Mouse (Mus musculus) left cerebral cortex, adult 8-10 months (tissue): ENCODE results near the gene Hist2h2aa1. TPM values are rescaled to one million over a fixed set of nuclear protein-coding genes. Genes with fewer than 3 reads are reported as not detected.
"Not testable (repeated sequence)": the region's sequence is repeated elsewhere in the genome, so short reads cannot be mapped to it uniquely, and the experiment has no call there.

Source experiments
- DNase-seq, 2 experiments: peaks; one replicate each; pipeline ENCODE4 v3.0.0; 2022; ENCODE audit warnings: low spot score in 2 of 2
- total RNA-seq, 4 experiments: library from RNA; stranded (reverse); gene quantifications; 2 replicates each; pipeline ENCODE4 v1.2.4; 2022

The Hist2h2aa1 gene
- total RNA-seq, 4 experiments from 2014 or later: 5.2 to 28.7 (median 10.2) TPM

DNA sequence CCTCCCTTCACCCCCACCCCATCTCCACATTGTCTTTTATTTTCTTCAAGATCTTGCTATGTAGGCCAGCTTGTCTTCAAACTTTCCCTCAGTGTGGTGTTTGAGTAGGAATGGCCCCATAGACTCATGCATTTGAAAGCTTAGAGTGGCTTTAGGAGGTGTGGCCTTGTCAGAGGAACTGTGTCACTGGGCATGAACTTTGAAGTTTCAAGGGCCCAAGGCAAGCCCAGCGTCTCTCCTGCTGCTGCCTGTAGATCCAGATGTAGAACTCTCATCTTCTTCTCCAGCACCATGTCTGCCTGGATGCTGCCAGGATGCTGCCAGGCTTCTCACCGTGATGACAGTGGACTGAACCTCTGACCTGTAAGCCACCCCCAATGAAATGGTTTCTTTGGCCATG is 16.5 kb upstream of the Hist2h2aa1 start:
- no peak for DNase-seq

GRCm38 (mm10) chr3:96230404-96230803 is 14.9 kb upstream of the Hist2h2aa1 start:
- DNase-seq: no peak

DNA sequence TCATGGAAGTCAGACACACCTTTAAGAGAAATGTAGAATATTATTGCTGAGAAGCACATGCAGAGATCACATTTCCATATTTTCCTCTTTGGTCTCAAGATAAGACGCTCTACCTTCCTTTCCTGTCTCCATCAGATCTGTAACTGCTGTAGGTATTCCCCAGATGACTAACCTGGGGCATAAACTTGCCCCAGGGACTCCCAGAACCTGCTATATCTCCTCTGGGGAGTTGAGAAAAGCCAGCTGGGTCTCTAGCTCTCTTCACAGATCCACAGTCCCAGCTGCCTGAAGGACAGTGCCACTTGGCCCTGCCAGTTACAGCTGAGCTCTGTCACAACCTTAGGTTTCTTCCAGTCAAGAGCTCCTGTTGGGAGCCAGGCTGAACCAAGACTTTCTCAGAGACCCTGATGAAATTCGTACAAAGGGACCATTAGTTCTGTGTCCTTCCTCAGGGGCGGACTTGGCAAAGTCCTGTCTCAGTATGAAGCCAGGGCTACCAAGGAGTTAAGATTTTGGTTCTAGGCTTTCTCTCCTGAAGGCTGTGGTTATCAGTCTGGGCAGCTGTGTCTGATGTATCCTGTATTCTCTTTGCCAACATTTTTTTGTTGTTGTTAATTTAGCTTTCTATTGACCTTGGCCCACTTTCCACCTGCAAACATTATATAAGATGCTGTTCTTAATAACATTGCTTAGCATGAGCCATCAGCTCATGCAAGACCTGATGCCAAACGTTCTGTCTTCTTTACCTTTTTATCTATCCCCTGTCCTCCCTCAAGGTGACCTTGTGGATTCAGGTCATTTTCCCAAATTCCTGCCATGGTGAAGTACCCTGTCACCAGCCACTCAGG is 14.2 kb upstream of the Hist2h2aa1 start:
- DNase-seq: no peak

- DNase-seq: no peak
Observed at GRCm38 (mm10) chr3:96231758-96232120, 13.6 kb upstream of the Hist2h2aa1 start.

DNA sequence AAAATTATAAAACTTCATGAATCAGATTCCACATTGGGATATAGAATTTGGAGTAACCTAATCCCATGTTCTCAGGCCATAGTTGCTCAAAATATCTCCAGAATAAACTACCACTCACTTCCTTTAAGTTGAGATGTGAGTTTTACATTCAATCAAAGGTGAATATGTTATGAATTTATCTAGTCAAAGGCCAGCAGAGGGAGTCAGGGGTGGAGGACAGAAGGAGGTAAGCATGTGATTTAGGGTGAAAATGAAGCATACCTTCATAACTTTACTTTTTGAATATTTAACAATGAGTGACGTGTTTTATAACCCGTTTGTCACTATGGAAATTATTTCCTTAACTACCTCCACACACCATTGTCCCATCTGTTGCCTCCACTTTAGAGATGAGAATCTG is 10.4 kb upstream of the Hist2h2aa1 start:
- no peak for DNase-seq

GRCm38 (mm10) chr3:96235836-96236235 is 9.5 kb upstream of the Hist2h2aa1 start:
- no peak for DNase-seq

GRCm38 (mm10) chr3:96236834-96237334 is 8.4 kb upstream of the Hist2h2aa1 start:
- no peak for DNase-seq

DNA sequence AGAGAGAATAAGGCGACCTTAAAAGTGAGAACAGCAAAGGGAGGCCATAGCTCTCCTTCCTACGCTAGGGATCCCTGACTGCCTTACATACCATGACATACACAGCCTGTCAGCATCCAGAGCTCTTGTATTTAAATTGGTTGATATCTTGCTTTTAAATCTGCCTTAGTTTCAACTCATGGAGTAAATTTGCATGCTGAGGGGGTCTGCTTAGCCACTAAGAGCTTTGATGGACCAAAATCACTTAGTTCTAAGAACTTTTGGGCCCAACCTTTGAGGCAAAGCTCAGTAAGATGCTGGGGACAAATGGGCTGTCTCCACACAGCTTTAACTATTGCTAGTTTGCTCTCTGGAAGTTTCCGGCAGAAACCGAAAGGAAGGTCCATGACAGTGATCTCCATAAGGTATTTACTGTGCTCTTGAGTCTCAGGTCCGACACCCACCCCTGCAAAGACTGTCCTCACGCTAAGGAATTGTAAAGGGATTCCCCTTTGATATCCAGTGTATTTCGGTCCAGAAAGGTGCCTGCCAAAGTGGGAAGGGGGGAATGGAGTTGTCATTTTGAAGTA is 7.9 kb upstream of the Hist2h2aa1 start:
- DNase-seq: no peak

GRCm38 (mm10) chr3:96237904-96238511 is 7.3 kb upstream of the Hist2h2aa1 start:
- no peak for DNase-seq

DNA sequence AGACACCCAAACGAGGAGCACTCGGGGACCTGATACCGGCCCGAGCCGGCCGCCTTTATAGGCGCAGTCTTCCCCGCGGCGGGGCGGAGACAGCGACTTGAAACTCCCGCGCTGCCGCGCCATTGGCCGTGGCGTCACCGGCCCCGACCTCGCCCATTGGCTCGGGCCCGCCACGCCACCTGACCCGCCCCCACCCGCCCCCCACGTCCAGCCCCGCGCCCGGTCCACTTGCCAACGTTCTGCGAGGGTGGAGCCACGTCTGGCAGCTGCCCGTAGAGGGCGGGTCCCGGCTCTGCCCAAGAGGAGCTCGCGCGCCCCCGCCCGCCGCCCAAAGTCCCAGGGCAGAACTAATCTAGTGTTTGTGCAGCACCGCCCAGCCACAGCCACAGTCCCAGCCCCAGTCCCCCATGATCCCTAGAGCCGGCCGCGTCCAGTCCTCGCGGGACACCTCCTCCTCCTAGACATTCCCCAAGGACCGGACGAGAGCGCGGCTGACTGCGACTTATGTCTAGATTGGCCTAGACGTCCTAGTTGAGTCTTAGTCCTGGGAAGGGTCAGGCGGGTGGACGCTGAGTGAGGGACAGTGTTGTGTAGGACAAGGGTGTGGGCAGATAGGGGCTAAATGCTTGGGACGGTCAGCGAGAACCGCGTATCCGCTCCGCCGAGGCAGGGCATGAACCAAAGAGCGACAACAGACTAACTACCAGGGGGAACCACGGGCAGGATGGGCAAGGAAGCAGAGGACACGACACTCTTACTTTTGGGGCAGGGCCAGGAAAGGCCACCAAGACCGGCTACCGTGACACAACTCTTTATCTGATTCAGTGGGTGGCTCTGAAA is 6.1 kb upstream of the Hist2h2aa1 start, which contains the start of gene Hist2h3c2:
TSS of gene Hist2h3c2 (minus strand) at position 174 of the 840 bp plus-strand sequence.
- DNase-seq: not testable (repeated sequence)

- peak; percentile 92 to 100 for DNase-seq
Observed at GRCm38 (mm10) chr3:96239949-96240798, 5.1 kb upstream of the Hist2h2aa1 start, which contains the start of gene Hist2h2aa2. Hist2h2aa2 (minus strand) TSS chr3:96240276.

DNA sequence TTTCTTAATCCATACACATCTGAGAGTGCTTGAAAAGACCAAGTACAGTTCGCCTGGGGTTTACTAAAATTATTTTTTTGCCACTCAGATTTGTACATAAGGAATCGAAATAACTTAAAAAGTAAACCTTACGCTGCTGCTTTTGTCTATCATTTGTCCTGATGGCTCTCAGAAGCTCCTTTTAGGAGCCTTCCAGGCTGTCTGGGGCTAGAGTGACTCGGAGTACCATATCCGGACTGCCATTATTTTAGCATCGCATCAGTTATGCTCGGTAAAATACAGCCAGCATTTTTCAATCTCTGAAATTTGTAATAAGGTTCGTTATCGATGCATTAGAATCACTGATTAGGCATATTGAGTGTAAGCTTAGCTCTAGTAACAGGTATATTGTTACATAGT is 4.5 kb upstream of the Hist2h2aa1 start:
- DNase-seq: no peak

- DNase-seq: no peak
Observed at GRCm38 (mm10) chr3:96243921-96244572, 1.2 kb upstream of the Hist2h2aa1 start.

- DNase-seq: not testable (repeated sequence)
Observed at GRCm38 (mm10) chr3:96246018-96246417, 721 bp downstream of the Hist2h2aa1 start.

GRCm38 (mm10) chr3:96246427-96246856 is 1.1 kb downstream of the Hist2h2aa1 start, which contains the start of gene Hist2h3c1:
Hist2h3c1 (plus strand) TSS chr3:96246685.
- DNase-seq: not testable (repeated sequence)

DNA sequence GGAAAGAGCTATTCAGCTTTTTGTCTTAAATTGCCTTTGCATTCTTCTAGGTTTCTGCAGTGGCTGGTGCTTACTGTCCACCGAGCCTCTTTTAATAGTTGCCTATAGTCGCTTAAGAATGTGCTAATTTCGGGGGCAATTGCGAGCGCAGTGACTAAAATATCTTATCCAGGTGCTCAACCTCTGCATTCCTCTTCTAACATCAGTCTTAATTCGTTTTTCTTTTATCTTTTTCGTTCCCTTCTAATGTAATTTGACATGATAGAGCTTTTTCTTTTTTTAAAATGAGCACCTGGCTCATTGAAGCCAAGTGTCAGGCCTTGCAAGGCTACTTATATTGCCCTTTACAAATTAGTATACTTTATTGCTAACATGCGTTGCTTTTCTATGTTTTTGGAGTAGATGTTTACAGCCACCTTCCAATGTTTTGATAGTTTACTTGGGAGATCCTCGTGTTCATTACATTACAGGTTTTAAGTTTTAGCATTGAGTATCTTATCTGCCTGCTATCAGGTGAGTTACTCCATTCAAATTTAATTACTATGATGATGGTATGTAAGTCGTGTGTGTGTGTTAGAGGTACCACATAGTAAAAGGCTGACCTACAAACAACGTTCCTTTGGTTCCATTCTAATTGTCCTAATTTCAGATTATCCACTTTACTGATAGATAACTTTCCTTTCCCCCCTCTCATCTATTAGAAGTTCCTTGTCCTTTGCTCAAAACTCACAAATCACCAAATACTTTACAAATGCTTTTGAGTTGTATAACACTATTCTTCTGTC is 2.3 kb downstream of the Hist2h2aa1 start:
- no peak for DNase-seq

- no peak for DNase-seq
Observed at GRCm38 (mm10) chr3:96248141-96249033, 3.1 kb downstream of the Hist2h2aa1 start.

DNA sequence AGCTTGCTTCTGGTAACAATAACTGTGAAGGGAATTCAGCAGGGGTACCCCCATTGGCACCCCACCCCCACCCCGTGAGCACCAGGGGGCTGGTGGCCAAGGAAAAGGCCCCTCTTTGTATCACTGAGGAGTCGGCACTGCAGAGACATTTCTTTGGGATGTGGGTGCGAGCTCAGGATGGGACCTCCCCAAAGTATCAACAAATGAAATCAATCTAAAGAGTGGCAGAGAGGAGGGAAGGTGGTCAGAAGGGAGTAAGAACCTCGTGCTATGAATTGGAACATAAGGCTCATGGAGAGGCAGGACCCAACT is 3.7 kb downstream of the Hist2h2aa1 start:
- DNase-seq: no peak
